In genomic region chr11:98796515-98797216, GRCm38 (mm10) we compare ENCODE assay signal across 7 mouse cellular contexts. TPM values are rescaled to one million over a fixed set of nuclear protein-coding genes. Genes with fewer than 3 reads are reported as not detected.
DNase-seq lines count a peak whose midpoint lies in the region; ATAC-seq and TF ChIP-seq lines count a peak whose summit lies in the region.

No protein-coding gene starts in this region.

- DNase-seq in Patski (ENCODE audit: low read depth, low spot score): no peak
- peak; percentile 72 for DNase-seq in cerebellum, adult 8-10 months
- DNase-seq in layer of hippocampus, postnatal 36 days: peak; percentile 77 to 83
- peak; percentile 83 for DNase-seq in right cerebral cortex, postnatal 4 days

- peaks cover 39% of the 10 kb centered on the region for H3K4me1 ChIP-seq in hindbrain, embryonic 12.5 days

- no peaks in the 10 kb centered on the region for H3K9me3 ChIP-seq in hindbrain, embryonic 12.5 days (replicated peaks)

- peak overlapping the region; percentile 100 for H3K9ac ChIP-seq in hindbrain, embryonic 12.5 days

- H3K4me2 ChIP-seq in hindbrain, embryonic 12.5 days (replicated peaks): peak overlapping the region; percentile 98

- POLR2A ChIA-PET in Patski (lab: Charles Lee): interaction anchor here (0.6 to 3.5 kb wide), 6 partner anchors 10 to 192 kb away, joined by 3 to 20 read pairs (median 4); partner anchors contain the start of gene Psmd3

- no peak for TF ChIP-seq CTCF in Patski (IDR thresholded peaks at IDR 0.05)

- CTCF ChIA-PET in Patski (lab: Charles Lee): interaction anchor here (0.9 to 2.3 kb wide), 2 partner anchors 10 to 11 kb away, joined by 3 to 7 read pairs; no protein-coding TSS in a partner anchor

- peak overlapping the region; percentile 100 for H3K4me3 ChIP-seq in hindbrain, embryonic 12.5 days

- in situ Hi-C loops in Patski (cut with MboI; ENCODE audit: low pct_unique_long_range_greater_than_20kb): no loop called here

- WGBS in hindbrain, embryonic 12.5 days: 5% methylated on average over 23 of the region's 23 CpGs

- peak; percentile 1 for ATAC-seq in Patski
- ATAC-seq in frontal cortex, adult (ENCODE audit: low TSS enrichment): peak; percentile 51
- peak; percentile 72 for ATAC-seq in hindbrain, embryonic 12.5 days (ENCODE audit: low FRiP score)
- peak; percentile 53 for ATAC-seq in megakaryocyte, adult 5-6 weeks (ENCODE audit: poor library complexity, severe bottlenecking)

- H3K27ac ChIP-seq in hindbrain, embryonic 12.5 days: peak overlapping the region; percentile 100

- H3K27me3 ChIP-seq in Patski: no peaks in the 10 kb centered on the region
- no peaks in the 10 kb centered on the region for H3K27me3 ChIP-seq in hindbrain, embryonic 12.5 days

- H3K36me3 ChIP-seq in hindbrain, embryonic 12.5 days: peaks cover 29% of the 10 kb centered on the region

RNA-seq across cellular contexts. Expression of gene Msl1, which starts 1.4 kb away (rescaled TPM):
- polyA plus RNA-seq in Patski (2021): 69.9 TPM
- polyA plus RNA-seq in hindbrain, embryonic 12.5 days (2016; fragmentation: Nextera tagmentation; extraction: Ambion mirVana): 38.8 and 40.4 TPM in 2 replicates
- 100 to 1,000 TPM; 185 to 187 TPM for total RNA-seq in layer of hippocampus, postnatal 36 days (2021)
- 73.7 and 74.9 TPM in 2 replicates for total RNA-seq in megakaryocyte, adult 5-6 weeks (2015)
- 111 and 119 TPM in 2 replicates for total RNA-seq in megakaryocyte, adult 5-6 weeks (2017)

RNA-seq across cellular contexts. Expression of gene Casc3, which starts 8.0 kb away (rescaled TPM):
- polyA plus RNA-seq in Patski (2021): 39.4 TPM
- polyA plus RNA-seq in hindbrain, embryonic 12.5 days (2016; fragmentation: Nextera tagmentation; extraction: Ambion mirVana): 62.5 and 66.5 TPM in 2 replicates
- 10 to 100 TPM; 52.2 to 61.2 TPM for total RNA-seq in layer of hippocampus, postnatal 36 days (2021)
- total RNA-seq in megakaryocyte, adult 5-6 weeks (2015): 35.6 and 39.9 TPM in 2 replicates
- 32.1 and 33.2 TPM in 2 replicates for total RNA-seq in megakaryocyte, adult 5-6 weeks (2017)

RNA-seq across cellular contexts. Expression of gene Nr1d1, which starts 21.5 kb away (rescaled TPM):
- 37.2 TPM for polyA plus RNA-seq in Patski (2021)
- polyA plus RNA-seq in hindbrain, embryonic 12.5 days (2016; fragmentation: Nextera tagmentation; extraction: Ambion mirVana): 1.2 and 1.3 TPM in 2 replicates
- total RNA-seq in layer of hippocampus, postnatal 36 days (2021): 10 to 100 TPM; 59.1 to 78.4 TPM
- 0.11 and 0.25 TPM in 2 replicates for total RNA-seq in megakaryocyte, adult 5-6 weeks (2015)
- 0.12 and 0.37 TPM in 2 replicates for total RNA-seq in megakaryocyte, adult 5-6 weeks (2017)

RNA-seq across cellular contexts. Expression of gene Rapgefl1, which starts 39.9 kb away (rescaled TPM):
- 2.8 TPM for polyA plus RNA-seq in Patski (2021)
- 3.1 and 4.1 TPM in 2 replicates for polyA plus RNA-seq in hindbrain, embryonic 12.5 days (2016; fragmentation: Nextera tagmentation; extraction: Ambion mirVana)
- total RNA-seq in layer of hippocampus, postnatal 36 days (2021): 100 to 1,000 TPM; 204 to 218 TPM
- 0.25 and 0.49 TPM in 2 replicates for total RNA-seq in megakaryocyte, adult 5-6 weeks (2015)
- 0.51 TPM in 1 of 2 replicates, not detected in the other for total RNA-seq in megakaryocyte, adult 5-6 weeks (2017)

RNA-seq across cellular contexts. Expression of gene Thra, which starts 56.2 kb away (rescaled TPM):
- 44.7 TPM for polyA plus RNA-seq in Patski (2021)
- 67.2 and 68.4 TPM in 2 replicates for polyA plus RNA-seq in hindbrain, embryonic 12.5 days (2016; fragmentation: Nextera tagmentation; extraction: Ambion mirVana)
- total RNA-seq in layer of hippocampus, postnatal 36 days (2021): 100 to 1,000 TPM; 956 to 985 TPM
- total RNA-seq in megakaryocyte, adult 5-6 weeks (2015): 10.0 and 11.6 TPM in 2 replicates
- 8.0 and 9.0 TPM in 2 replicates for total RNA-seq in megakaryocyte, adult 5-6 weeks (2017)

Comparison
In these comparisons a context has a peak if more than half of its experiments do, and no peak if none do; other contexts are left out.
1. ATAC-seq: peak in every context shown above with its lines; median percentile 72 in hindbrain, embryonic 12.5 days; 53 in megakaryocyte, adult 5-6 weeks; 51 in frontal cortex, adult; 1 in Patski.
2. RNA of gene Nr1d1, which starts 21.5 kb away (total RNA-seq): 59.1 to 78.4 TPM in layer of hippocampus, postnatal 36 days; 0.11 to 0.37 TPM in megakaryocyte, adult 5-6 weeks; every median in the first group is over 10 times any median in the second.